Mouse (Mus musculus): ENCODE measurements around the gene Gm45713. TPM values are rescaled to one million over a fixed set of nuclear protein-coding genes. Genes with fewer than 3 reads are reported as not detected.
"Not testable (repeated sequence)": the region's sequence is repeated elsewhere in the genome, so short reads cannot be mapped to it uniquely, and the experiment has no call there.

Gene Gm45713
- polyA plus RNA-seq, 1 experiment: 0.95 TPM

GRCm38 (mm10) chr7:45103652-45104180, 32.3 kb downstream of the Gm45713 start, which contains the start of gene Fcgrt:
Fcgrt (minus strand) TSS chr7:45103851.
- no peak for TF ChIP-seq MAX (IDR thresholded peaks at IDR 0.05)
- TF ChIP-seq CTCF (IDR thresholded peaks at IDR 0.05; ENCODE audit: control insufficient read depth, insufficient read depth, insufficient read length): no peak
- no peak for TF ChIP-seq USF1 (IDR thresholded peaks at IDR 0.05; ENCODE audit: low read depth)
- no peak for TF ChIP-seq MYOD1 (IDR thresholded peaks at IDR 0.05; ENCODE audit: control insufficient read depth, insufficient read length, low read depth)
- no peak for TF ChIP-seq CEBPB (IDR thresholded peaks at IDR 0.05; ENCODE audit: low read depth)
- no peak for TF ChIP-seq MYOG (IDR thresholded peaks at IDR 0.05; ENCODE audit: control insufficient read depth, extremely low read depth, insufficient read length)
- no peak for TF ChIP-seq FOSL1 (IDR thresholded peaks at IDR 0.05; ENCODE audit: insufficient read depth, low read length, poor library complexity, severe bottlenecking)
- Histone ChIP-seq H3K36me3 (ENCODE audit: control insufficient read depth, insufficient read depth) (no peaks in the 10 kb centered on the region), H3ac (ENCODE audit: control insufficient read depth, insufficient read length, low read depth) (no peak within 1 kb of the TSS), H3K4me3 (ENCODE audit: insufficient read depth, poor library complexity, severe bottlenecking) (no peak within 1 kb of the TSS), H3K79me2 (ENCODE audit: control insufficient read depth, insufficient read depth) (no peaks in the 10 kb centered on the region), H3K79me3 (ENCODE audit: low read depth) (no peaks in the 10 kb centered on the region), H3K27me3 (ENCODE audit: control insufficient read depth, insufficient read depth, insufficient read length) (no peaks in the 10 kb centered on the region)

DNA sequence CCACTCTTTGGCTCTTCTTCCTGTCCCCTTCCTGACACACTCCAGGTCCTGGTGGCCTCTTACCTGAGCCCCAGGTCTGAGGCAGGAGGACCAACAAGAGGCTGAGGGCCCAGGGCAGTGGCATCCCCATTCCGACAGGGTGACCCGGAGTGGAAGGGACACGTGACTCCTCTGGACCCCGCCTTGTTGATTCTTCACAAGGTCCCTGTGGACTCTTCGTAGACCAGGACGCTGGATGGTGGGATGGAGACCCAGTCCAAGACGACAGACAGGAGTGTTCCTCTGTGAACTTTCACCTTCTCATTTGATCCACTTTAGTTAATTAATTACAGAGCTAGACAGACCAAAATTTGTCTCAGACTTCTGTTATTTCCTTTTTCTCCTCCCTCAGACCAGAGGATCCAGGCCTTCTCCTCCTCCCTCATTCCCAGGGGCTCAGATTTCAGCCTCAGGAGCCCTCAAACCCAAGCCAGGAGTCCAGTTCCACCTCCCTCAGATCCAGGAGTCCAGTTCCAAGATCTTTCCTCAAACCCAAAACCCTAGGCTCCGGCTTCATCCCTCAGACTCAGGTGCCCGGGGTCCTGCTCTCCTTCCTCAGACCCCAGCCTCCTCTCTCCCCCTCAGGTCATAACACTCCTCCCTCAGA, 33.0 kb downstream of the Gm45713 start:
- no peaks in the 10 kb centered on the region for H3K27me3 ChIP-seq (ENCODE audit: control insufficient read depth, insufficient read depth, insufficient read length)

DNA sequence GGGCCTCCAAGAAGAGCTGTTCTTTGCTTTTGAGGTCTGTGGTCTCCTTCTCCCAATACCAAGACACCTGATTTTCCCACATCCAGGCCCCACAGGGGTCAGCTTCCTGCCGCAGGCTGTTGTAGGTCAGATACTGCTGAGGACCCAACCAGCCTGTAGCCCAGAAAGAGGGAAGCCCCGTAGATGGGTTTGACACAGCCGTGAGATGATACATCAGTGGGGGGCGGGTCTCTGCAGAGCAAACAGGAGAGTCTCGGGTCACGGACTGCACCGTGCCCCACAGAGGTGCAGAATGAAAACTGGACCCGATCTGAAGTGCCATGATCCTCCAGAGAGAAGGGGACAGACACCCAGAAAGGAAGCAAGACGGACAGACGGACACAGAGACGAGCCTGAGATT, 33.6 kb downstream of the Gm45713 start:
- Histone ChIP-seq H3K27me3 (ENCODE audit: control insufficient read depth, insufficient read depth, insufficient read length) (no peaks in the 10 kb centered on the region), H3K36me3 (ENCODE audit: control insufficient read depth, insufficient read depth) (no peaks in the 10 kb centered on the region), H3K79me3 (ENCODE audit: low read depth) (no peaks in the 10 kb centered on the region), H3ac (ENCODE audit: control insufficient read depth, insufficient read length, low read depth) (no peak overlapping the region), H3K4me3 (ENCODE audit: insufficient read depth, poor library complexity, severe bottlenecking) (no peak overlapping the region), H3K79me2 (ENCODE audit: control insufficient read depth, insufficient read depth) (no peaks in the 10 kb centered on the region)
- TF ChIP-seq MYOD1 (IDR thresholded peaks at IDR 0.05; ENCODE audit: control insufficient read depth, insufficient read length, low read depth): no peak
- no peak for TF ChIP-seq USF1 (IDR thresholded peaks at IDR 0.05; ENCODE audit: low read depth)
- TF ChIP-seq CTCF (IDR thresholded peaks at IDR 0.05; ENCODE audit: control insufficient read depth, insufficient read depth, insufficient read length): no peak
- no peak for TF ChIP-seq FOSL1 (IDR thresholded peaks at IDR 0.05; ENCODE audit: insufficient read depth, low read length, poor library complexity, severe bottlenecking)
- no peak for TF ChIP-seq MAX (IDR thresholded peaks at IDR 0.05)
- TF ChIP-seq CEBPB (IDR thresholded peaks at IDR 0.05; ENCODE audit: low read depth): no peak
- no peak for TF ChIP-seq MYOG (IDR thresholded peaks at IDR 0.05; ENCODE audit: control insufficient read depth, extremely low read depth, insufficient read length)

More for the DNA sequence above, 33.0 kb downstream of the Gm45713 start:
- no peak overlapping the region for H3K4me3 ChIP-seq (ENCODE audit: insufficient read depth, poor library complexity, severe bottlenecking)
- no peak for TF ChIP-seq MYOG (IDR thresholded peaks at IDR 0.05; ENCODE audit: control insufficient read depth, extremely low read depth, insufficient read length)
- peak; percentile 84 for TF ChIP-seq USF1 (IDR thresholded peaks at IDR 0.05; ENCODE audit: low read depth)
- no peak overlapping the region for H3ac ChIP-seq (ENCODE audit: control insufficient read depth, insufficient read length, low read depth)
- H3K36me3 ChIP-seq (ENCODE audit: control insufficient read depth, insufficient read depth): no peaks in the 10 kb centered on the region
- no peaks in the 10 kb centered on the region for H3K79me2 ChIP-seq (ENCODE audit: control insufficient read depth, insufficient read depth)
- no peaks in the 10 kb centered on the region for H3K79me3 ChIP-seq (ENCODE audit: low read depth)

DNA sequence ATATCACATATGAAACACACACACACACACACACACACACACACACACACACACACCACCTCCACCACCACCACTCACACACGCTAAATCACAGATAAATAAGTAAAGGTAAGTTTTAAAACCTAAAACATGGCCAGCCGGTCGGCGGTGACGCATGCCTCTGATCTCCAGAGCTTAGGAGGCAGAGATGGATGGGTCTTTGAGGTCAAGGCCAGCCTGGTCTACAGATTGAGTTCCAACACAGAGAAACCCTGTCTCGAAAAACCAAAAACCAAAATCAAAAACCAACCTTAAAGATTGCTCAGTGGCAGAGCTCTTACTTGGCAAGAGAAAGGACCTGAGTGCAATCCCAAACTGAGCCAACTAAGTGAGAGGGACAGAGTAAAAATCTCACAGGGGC, 36.0 kb downstream of the Gm45713 start:
- Histone ChIP-seq H3K27me3 (ENCODE audit: control insufficient read depth, insufficient read depth, insufficient read length) (no peaks in the 10 kb centered on the region), H3K4me3 (ENCODE audit: insufficient read depth, poor library complexity, severe bottlenecking) (no peak overlapping the region), H3K79me3 (ENCODE audit: low read depth) (no peaks in the 10 kb centered on the region), H3K36me3 (ENCODE audit: control insufficient read depth, insufficient read depth) (no peaks in the 10 kb centered on the region), H3ac (ENCODE audit: control insufficient read depth, insufficient read length, low read depth) (no peak overlapping the region), H3K79me2 (ENCODE audit: control insufficient read depth, insufficient read depth) (no peaks in the 10 kb centered on the region)
- TF ChIP-seq CEBPB (IDR thresholded peaks at IDR 0.05; ENCODE audit: low read depth) (no peak), MYOD1 (IDR thresholded peaks at IDR 0.05; ENCODE audit: control insufficient read depth, insufficient read length, low read depth) (no peak)

DNA sequence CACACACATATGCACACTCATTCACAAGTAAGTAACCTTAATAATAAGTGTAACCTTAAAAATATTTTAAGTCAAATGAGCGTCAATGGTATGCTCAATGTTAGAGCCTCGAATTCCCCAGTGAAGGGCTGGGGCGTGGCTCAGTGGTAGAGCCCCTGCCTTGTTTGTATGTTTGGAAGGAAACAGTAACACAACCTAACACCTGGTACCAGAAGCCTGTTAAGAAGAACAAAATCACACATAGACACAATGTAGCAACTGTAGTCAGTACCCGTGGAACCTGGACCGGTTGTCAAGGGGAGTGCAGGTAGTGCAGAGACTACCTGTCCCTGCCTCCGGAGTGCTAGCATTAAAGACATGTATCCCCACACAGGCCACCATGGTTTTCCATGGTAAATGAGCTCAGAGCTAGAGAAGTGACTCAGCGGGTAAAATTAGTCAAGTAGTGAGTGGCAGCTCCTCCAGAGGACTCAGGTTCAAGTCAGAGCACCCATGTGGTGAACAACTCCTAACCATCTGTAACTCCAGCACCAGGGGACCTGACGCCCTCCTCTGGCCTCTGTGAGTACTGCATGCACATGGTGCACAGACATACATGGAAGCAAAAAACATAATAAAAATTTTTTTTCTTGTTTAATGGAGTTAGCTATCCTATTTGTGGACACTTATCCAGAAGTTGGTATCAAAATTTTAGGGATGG, 37.3 kb downstream of the Gm45713 start:
- H3K36me3 ChIP-seq (ENCODE audit: control insufficient read depth, insufficient read depth): no peaks in the 10 kb centered on the region
- H3ac ChIP-seq (ENCODE audit: control insufficient read depth, insufficient read length, low read depth): no peak overlapping the region
- H3K79me3 ChIP-seq (ENCODE audit: low read depth): no peaks in the 10 kb centered on the region
- no peaks in the 10 kb centered on the region for H3K79me2 ChIP-seq (ENCODE audit: control insufficient read depth, insufficient read depth)
- no peak for TF ChIP-seq MYOG (IDR thresholded peaks at IDR 0.05; ENCODE audit: control insufficient read depth, extremely low read depth, insufficient read length)
- TF ChIP-seq MYOD1 (IDR thresholded peaks at IDR 0.05; ENCODE audit: control insufficient read depth, insufficient read length, low read depth): no peak
- TF ChIP-seq CEBPB (IDR thresholded peaks at IDR 0.05; ENCODE audit: low read depth): no peak
- TF ChIP-seq MAX (IDR thresholded peaks at IDR 0.05): no peak
- no peak for TF ChIP-seq CTCF (IDR thresholded peaks at IDR 0.05; ENCODE audit: control insufficient read depth, insufficient read depth, insufficient read length)
- TF ChIP-seq USF1 (IDR thresholded peaks at IDR 0.05; ENCODE audit: low read depth): no peak
- no peak for TF ChIP-seq FOSL1 (IDR thresholded peaks at IDR 0.05; ENCODE audit: insufficient read depth, low read length, poor library complexity, severe bottlenecking)
- no peaks in the 10 kb centered on the region for H3K27me3 ChIP-seq (ENCODE audit: control insufficient read depth, insufficient read depth, insufficient read length)
- no peak overlapping the region for H3K4me3 ChIP-seq (ENCODE audit: insufficient read depth, poor library complexity, severe bottlenecking)

DNA sequence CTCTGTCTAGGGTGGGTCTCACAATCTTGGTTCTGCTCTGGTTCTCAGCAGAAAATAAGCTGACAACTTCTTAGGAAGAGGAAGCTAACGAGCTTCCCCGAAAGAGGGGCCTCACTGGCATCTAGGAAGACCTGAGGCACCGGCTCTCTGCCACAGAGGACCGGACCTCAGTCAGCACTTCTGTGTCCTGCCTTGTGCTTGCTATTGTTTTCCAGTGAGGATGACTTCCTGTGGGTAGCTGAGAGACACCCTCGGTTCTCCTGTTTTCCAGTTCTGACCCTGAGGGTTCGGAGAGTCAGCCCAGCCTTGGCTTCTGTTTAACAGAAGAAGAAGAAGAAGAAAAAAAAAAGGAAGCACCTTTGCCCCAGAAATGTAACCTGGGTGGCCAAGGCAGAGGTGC, 38.6 kb downstream of the Gm45713 start:
- no peak for TF ChIP-seq CEBPB (IDR thresholded peaks at IDR 0.05; ENCODE audit: low read depth)
- no peak for TF ChIP-seq MAX (IDR thresholded peaks at IDR 0.05)
- TF ChIP-seq USF1 (IDR thresholded peaks at IDR 0.05; ENCODE audit: low read depth): no peak
- no peak for TF ChIP-seq MYOG (IDR thresholded peaks at IDR 0.05; ENCODE audit: control insufficient read depth, extremely low read depth, insufficient read length)
- TF ChIP-seq CTCF (IDR thresholded peaks at IDR 0.05; ENCODE audit: control insufficient read depth, insufficient read depth, insufficient read length): no peak
- no peak for TF ChIP-seq FOSL1 (IDR thresholded peaks at IDR 0.05; ENCODE audit: insufficient read depth, low read length, poor library complexity, severe bottlenecking)
- TF ChIP-seq MYOD1 (IDR thresholded peaks at IDR 0.05; ENCODE audit: control insufficient read depth, insufficient read length, low read depth): no peak
- H3K36me3 ChIP-seq (ENCODE audit: control insufficient read depth, insufficient read depth): no peaks in the 10 kb centered on the region
- no peak overlapping the region for H3K4me3 ChIP-seq (ENCODE audit: insufficient read depth, poor library complexity, severe bottlenecking)
- H3K27me3 ChIP-seq (ENCODE audit: control insufficient read depth, insufficient read depth, insufficient read length): no peaks in the 10 kb centered on the region
- H3K79me3 ChIP-seq (ENCODE audit: low read depth): no peaks in the 10 kb centered on the region
- no peak overlapping the region for H3ac ChIP-seq (ENCODE audit: control insufficient read depth, insufficient read length, low read depth)
- H3K79me2 ChIP-seq (ENCODE audit: control insufficient read depth, insufficient read depth): no peaks in the 10 kb centered on the region

DNA sequence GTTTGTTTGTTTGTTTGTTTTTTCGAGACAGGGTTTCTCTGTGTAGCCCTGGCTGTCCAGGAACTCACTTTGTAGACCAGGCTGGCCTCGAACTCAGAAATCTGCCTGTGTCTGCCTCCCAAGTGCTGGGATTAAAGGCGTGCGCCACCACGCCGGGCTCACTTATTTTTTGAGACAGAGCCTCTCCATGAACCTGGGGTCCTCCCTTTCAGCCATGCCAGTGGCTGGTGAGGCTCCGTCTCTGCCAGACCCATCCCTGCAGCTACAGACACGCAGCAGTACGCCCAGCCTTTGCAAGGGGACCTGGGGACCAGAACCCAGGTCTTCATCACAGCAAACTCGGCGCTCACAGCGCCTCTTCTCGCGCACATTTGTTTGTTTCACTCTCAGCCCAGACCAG, 40.1 kb downstream of the Gm45713 start:
- not testable (repeated sequence) for H3K27me3 ChIP-seq (ENCODE audit: control insufficient read depth, insufficient read depth, insufficient read length); H3K4me3 ChIP-seq (ENCODE audit: insufficient read depth, poor library complexity, severe bottlenecking); H3K79me3 ChIP-seq (ENCODE audit: low read depth); H3K36me3 ChIP-seq (ENCODE audit: control insufficient read depth, insufficient read depth); H3K79me2 ChIP-seq (ENCODE audit: control insufficient read depth, insufficient read depth); H3ac ChIP-seq (ENCODE audit: control insufficient read depth, insufficient read length, low read depth)
